Mouse (Mus musculus): Measurements from ENCODE around the gene Scgn. TPM values are rescaled to one million over a fixed set of nuclear protein-coding genes. Genes with fewer than 3 reads are reported as not detected.
A peak's percentile ranks its signal among the peaks of the same experiment; 100 is the strongest.

The Scgn gene
- total RNA-seq, 2 experiments from 2014 or later, result 1.7 to 3.6 TPM

GRCm38 (mm10) chr13:23940291-23940690 is 50.7 kb downstream of the Scgn start:
- no peak for DNase-seq (ENCODE audit: low spot score in 2 of 2)

GRCm38 (mm10) chr13:23938699-23939098 is 52.3 kb downstream of the Scgn start:
- peak in 1 of 2 experiments; percentile 22 for DNase-seq (ENCODE audit: low spot score in 2 of 2)

DNA sequence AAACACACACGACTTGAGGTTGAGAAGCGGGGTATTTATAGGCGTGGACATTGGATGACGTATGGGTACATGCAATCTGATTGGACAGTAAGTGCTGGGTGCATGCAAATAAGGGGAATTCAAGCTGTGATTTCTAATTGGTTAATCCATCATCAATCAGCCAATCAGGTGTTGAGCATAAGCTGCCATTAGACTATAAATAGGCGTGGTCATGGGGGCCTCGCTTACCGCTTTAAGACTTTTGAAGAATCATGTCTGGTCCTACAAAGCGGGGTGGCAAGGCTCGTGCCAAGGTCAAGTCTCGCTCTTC is 56.8 kb downstream of the Scgn start, which contains the start of gene Hist1h2aa:
Gene Hist1h2aa (plus strand): TSS at position 252 of the 310 bp plus-strand sequence.
- DNase-seq (ENCODE audit: low spot score in 2 of 2), result no peak

DNA sequence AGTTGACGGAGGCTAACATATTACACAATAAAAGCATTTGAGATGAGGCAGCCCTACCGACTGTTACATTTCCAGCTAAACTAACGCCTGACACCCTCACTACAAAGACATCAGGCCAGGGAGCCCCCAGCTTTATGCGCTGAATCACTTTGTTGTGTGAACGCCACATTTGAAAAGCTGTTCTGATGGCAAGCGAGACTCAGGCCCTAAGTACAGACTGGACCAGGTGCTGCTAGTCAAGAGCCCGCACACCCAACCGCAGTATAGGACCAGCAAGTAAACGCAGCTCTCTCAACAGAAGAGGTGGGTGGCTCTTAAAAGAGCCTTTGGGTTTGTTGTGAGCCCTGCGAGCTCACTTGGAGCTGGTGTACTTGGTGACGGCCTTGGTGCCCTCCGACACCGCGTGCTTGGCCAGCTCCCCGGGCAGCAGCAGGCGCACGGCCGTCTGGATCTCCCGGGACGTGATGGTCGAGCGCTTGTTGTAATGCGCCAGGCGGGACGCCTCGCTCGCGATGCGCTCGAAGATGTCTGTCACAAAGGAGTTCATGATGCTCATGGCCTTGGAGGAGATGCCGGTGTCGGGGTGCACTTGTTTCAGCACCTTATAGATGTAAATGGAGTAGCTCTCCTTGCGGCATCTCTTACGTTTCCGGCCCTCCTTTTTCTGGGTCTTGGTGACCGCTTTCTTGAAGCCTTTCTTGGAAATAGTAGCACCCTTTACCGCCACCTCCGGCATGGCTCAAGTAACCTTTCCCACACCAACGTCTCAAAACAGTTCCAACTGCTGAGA is 57.4 kb downstream of the Scgn start, which contains the start of gene Hist1h2ba:
Gene Hist1h2ba (minus strand): TSS at position 736 of the 790 bp plus-strand sequence.
- DNase-seq (ENCODE audit: low spot score in 2 of 2), result no peak

- DNase-seq (ENCODE audit: low spot score in 2 of 2), result no peak
These were observed 60.1 kb downstream of the Scgn start for GRCm38 (mm10) chr13:23930904-23931303.

DNA sequence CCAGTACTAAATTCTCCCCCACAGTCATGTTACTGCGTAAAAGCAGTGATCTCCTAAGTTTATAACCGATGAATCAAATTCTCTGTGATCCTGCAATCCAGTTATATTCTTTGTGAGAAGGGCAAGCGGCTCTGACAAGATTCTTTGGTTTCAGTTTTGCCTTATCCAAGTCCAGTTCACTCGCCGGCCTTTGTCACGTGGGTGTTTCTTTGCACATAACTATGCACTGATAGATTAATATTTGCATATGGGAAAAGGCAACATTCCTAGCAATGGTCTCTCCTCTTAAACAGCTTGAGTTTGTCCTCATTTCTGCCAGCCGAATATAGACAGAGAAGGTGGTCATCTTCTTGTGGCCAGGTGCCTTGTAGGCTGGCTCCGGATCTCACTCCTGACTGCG is 60.6 kb downstream of the Scgn start:
- no peak for DNase-seq (ENCODE audit: low spot score in 2 of 2)

DNA sequence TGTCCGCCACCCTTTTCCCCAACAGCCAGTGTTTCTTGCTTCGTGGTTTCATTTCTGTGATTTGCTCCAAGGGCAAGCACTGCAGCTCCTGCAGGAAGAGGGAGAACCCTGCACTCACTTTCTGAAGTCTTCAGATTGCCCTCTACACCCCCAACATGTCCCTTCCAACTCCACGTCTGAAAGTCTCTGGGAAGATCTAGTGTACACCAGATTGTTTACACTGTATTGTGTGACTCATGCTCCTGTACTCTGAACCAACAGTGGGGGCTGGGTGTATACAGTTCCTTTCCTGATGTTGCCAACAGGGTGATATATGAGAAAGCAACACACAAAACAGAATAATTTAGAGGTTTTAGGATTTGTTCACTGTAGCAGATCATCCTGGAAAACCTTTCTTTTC is 62.4 kb downstream of the Scgn start:
- DNase-seq (ENCODE audit: low spot score in 2 of 2), result no peak

DNA sequence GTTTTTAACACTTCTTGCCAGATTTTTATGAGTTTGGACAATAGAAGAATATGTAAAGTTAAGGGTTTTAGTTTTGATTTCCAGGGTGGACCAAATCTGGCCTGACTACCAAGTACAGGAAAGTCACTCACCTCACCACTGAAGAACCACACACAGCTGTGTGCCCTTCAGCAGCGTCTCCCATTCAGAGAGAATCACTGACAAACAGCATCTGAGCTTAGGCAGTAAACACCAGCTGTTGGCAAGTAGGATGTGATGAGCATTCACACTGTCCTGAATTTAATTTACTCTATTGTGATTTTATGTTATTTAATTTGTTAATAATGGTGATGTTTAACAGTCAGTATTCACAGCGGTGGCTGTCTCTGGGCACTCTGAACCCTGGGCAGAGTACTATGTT is 65.2 kb downstream of the Scgn start:
- no peak for DNase-seq (ENCODE audit: low spot score in 2 of 2)

DNA sequence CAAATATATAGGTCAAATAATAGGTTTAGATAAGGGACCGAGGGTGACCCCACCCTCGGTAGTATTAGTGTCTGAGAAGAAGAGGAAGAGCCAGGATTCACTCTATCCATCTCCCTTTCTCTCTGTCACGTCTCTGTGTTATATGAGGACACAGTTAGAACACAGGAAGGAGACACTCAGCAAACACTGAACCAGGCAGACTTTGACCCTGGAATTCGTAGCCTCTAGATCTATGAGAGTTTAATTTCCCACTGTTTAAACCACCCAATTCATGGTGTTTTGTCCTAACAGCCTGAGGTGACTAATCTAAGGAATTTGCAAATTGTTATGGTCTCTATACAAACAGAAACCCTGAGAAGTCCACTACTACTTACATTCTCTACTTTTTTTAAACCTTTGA is 73.3 kb downstream of the Scgn start:
- no peak for DNase-seq (ENCODE audit: low spot score in 2 of 2)

GRCm38 (mm10) chr13:23916132-23916531 is 74.9 kb downstream of the Scgn start:
- no peak for DNase-seq (ENCODE audit: low spot score in 2 of 2)

GRCm38 (mm10) chr13:23914376-23915167 is 76.4 kb downstream of the Scgn start, which contains the start of gene Slc17a4:
Gene Slc17a4 (minus strand): TSS chr13:23915009.
- no peak for DNase-seq (ENCODE audit: low spot score in 2 of 2)

DNA sequence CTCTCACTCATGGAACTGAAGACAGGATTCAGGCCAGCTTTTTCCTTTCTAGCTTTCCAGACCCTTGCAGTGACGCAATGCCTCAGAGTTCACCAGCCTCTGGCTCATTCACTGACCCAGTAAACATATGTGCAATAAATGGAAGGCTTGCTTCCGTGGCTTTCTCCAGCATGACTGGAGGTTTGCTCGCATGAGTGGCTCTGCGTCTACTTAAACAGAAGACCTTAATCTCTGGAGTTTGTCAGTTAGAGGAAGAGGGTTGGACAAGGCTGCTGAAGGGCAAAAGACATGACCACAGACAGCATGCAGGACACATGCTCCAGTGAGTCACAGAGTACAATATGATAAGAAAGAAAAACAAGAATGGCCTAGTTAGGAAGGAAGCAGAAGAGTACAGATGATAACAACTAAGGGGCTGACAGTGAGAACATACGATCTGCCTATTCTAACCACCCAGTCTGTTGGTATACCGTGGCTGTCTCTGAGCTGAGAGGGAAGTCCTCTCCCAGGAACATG is 77.2 kb downstream of the Scgn start:
- DNase-seq (ENCODE audit: low spot score in 2 of 2), result no peak

GRCm38 (mm10) chr13:23911335-23911734 is 79.7 kb downstream of the Scgn start:
- DNase-seq (ENCODE audit: low spot score in 2 of 2), result no peak

- DNase-seq (ENCODE audit: low spot score in 2 of 2), result no peak
These were observed 80.9 kb downstream of the Scgn start for GRCm38 (mm10) chr13:23910121-23910520.

- no peak for DNase-seq (ENCODE audit: low spot score in 2 of 2)
These were observed 84.1 kb downstream of the Scgn start for GRCm38 (mm10) chr13:23906906-23907305.

Small RNA genes lying within 50 kb of the gene (microRNA-seq; reads per million reads assigned to microRNA genes)
- gene Gm44344, result 0 reads per million in 2 experiments

Other genes with a start within 250 kb of the Scgn start
- gene Hist1h3c, start 245.6 kb downstream of the Scgn start, total RNA-seq (2021), result under 1 TPM; 0.62 to 0.63 TPM
- 10 to 100 TPM; 15.7 to 19.5 TPM for gene Hist1h2bb, start 244.5 kb downstream of the Scgn start, total RNA-seq (2021)
- gene Hist1h2ab, start 240.1 kb downstream of the Scgn start, total RNA-seq (2021), result 10 to 100 TPM; 28.1 to 35.2 TPM
- gene Hist1h3b, start 238.9 kb downstream of the Scgn start, total RNA-seq (2021), result 1 to 10 TPM; 7.6 to 9.4 TPM
- 10 to 100 TPM; 73.0 to 74.7 TPM for gene Hist1h4b, start 234.2 kb downstream of the Scgn start, total RNA-seq (2021)
- gene Hist1h4a, start 230.0 kb downstream of the Scgn start, total RNA-seq (2021), result 10 to 100 TPM; 42.9 to 49.4 TPM
- 10 to 100 TPM; 27.5 to 33.9 TPM for gene Hist1h3a, start 228.8 kb downstream of the Scgn start, total RNA-seq (2021)
- gene Hist1h1a, start 227.5 kb downstream of the Scgn start, total RNA-seq (2021), result 10 to 100 TPM; 15.7 to 16.5 TPM
- gene Trim38, start 221.3 kb downstream of the Scgn start, total RNA-seq (2021), result not detected
- gene Slc17a2, start 184.2 kb downstream of the Scgn start, total RNA-seq (2021), result not detected
- gene Slc17a3, start 151.8 kb downstream of the Scgn start, total RNA-seq (2021), result not detected
- not detected for gene Slc17a1, start 123.5 kb downstream of the Scgn start, total RNA-seq (2021)
- not detected for gene Slc17a4, start 76.2 kb downstream of the Scgn start, total RNA-seq (2021)
- gene Hist1h2ba, start 57.1 kb downstream of the Scgn start, total RNA-seq (2021), result not detected
- gene Hist1h2aa, start 56.8 kb downstream of the Scgn start, total RNA-seq (2021), result not detected